Mouse (Mus musculus) small intestine, adult 2 months (tissue): ENCODE data around the gene Pcnp. TPM values are rescaled to one million over a fixed set of nuclear protein-coding genes. Genes with fewer than 3 reads are reported as not detected.
A peak's percentile ranks its signal among the peaks of the same experiment; 100 is the strongest.

Source experiments
- H3K27ac ChIP-seq: fragments of 200-500 bp; 2 replicates; pipeline ENCODE4 v1.5.1; 2012; ENCODE audit warnings: low read depth, low read length, control low read depth, inconsistent platforms; ENCODE audit not compliant: insufficient read depth
- H3K27me3 ChIP-seq: fragments of 200-500 bp; 2 replicates; pipeline ENCODE4 v1.6.1; 2012; ENCODE audit warnings: mild to moderate bottlenecking, moderate library complexity, low read length, inconsistent platforms; ENCODE audit not compliant: control insufficient read depth, insufficient read depth
- H3K36me3 ChIP-seq: fragments of 200-500 bp; 2 replicates; pipeline ENCODE4 v1.6.1; 2012; ENCODE audit warnings: mild to moderate bottlenecking, low read length, control low read depth, inconsistent platforms; ENCODE audit not compliant: control insufficient read depth, insufficient read depth
- H3K4me1 ChIP-seq: fragments of 200-500 bp; 2 replicates; pipeline ENCODE4 v1.6.1; 2012; ENCODE audit warnings: low read length, inconsistent platforms, mixed read lengths; ENCODE audit not compliant: control insufficient read depth, insufficient read depth, insufficient read length
- H3K4me3 ChIP-seq: fragments of 200-500 bp; 2 replicates; pipeline ENCODE4 v1.5.1; 2012; ENCODE audit warnings: low read depth, mild to moderate bottlenecking, control low read depth, inconsistent platforms, low read length, moderate library complexity
- CTCF ChIP-seq: fragments of 200-500 bp; IDR thresholded peaks from 2 replicates; pipeline ENCODE4 v1.5.1; 2012; ENCODE audit warnings: low read depth, mild to moderate bottlenecking, control low read depth, inconsistent platforms, low read length, moderate library complexity, mixed read lengths; ENCODE audit not compliant: insufficient replicate concordance, insufficient read length; ENCODE audit errors: extremely low read depth
- POLR2A ChIP-seq: fragments of 200-500 bp; IDR thresholded peaks from 2 replicates; pipeline ENCODE4 v1.6.1; 2012; ENCODE audit warnings: low read depth, mild to moderate bottlenecking, control low read depth, inconsistent platforms, low read length, moderate library complexity
- WGBS: fragments of 180-500 bp; shearing (Covaris S2); methylation state at CpG from one replicate; pipeline ENCODE4 v1.1.7; 2018; 5-methylcytosine and 5-hydroxymethylcytosine counted together
- polyA plus RNA-seq: library from polyadenylated mRNA; depleted of rRNA; stranded (reverse); fragments of >200 nt; gene quantifications from 2 replicates; pipeline ENCODE4 v1.2.3, GENCODE M21; 2012

The Pcnp gene
- polyA plus RNA-seq, 1 experiment = 2.9 TPM

GRCm38 (mm10) chr16:56006798-56007197 lies 22.7 kb downstream of the Pcnp start:
- WGBS = 94% methylated on average over 11 of the region's 11 CpGs
- Histone ChIP-seq H3K4me3 (no peak overlapping the region), H3K27me3 (no peaks in the 10 kb centered on the region), H3K36me3 (peaks cover 38% of the 10 kb centered on the region), H3K4me1 (no peaks in the 10 kb centered on the region), H3K27ac (no peak overlapping the region)
- TF ChIP-seq POLR2A = no peak
- no peak for TF ChIP-seq CTCF

- no peak overlapping the region for H3K27ac ChIP-seq
- 94% methylated on average over 2 of the region's 2 CpGs for WGBS
- no peaks in the 10 kb centered on the region for H3K4me1 ChIP-seq
- TF ChIP-seq CTCF (no peak), POLR2A (no peak)
- no peaks in the 10 kb centered on the region for H3K27me3 ChIP-seq
- no peak overlapping the region for H3K4me3 ChIP-seq
- peaks cover 42% of the 10 kb centered on the region for H3K36me3 ChIP-seq
Observed at GRCm38 (mm10) chr16:55994235-55994634, 35.3 kb downstream of the Pcnp start.

GRCm38 (mm10) chr16:55990311-55990710 lies 39.2 kb downstream of the Pcnp start:
- Histone ChIP-seq H3K4me3 (no peak overlapping the region), H3K27ac (no peak overlapping the region), H3K36me3 (peaks cover 36% of the 10 kb centered on the region), H3K27me3 (no peaks in the 10 kb centered on the region), H3K4me1 (no peaks in the 10 kb centered on the region)
- 84% methylated on average over 4 of the region's 4 CpGs for WGBS
- TF ChIP-seq CTCF (no peak), POLR2A (no peak)

GRCm38 (mm10) chr16:55986001-55986400 lies 43.5 kb downstream of the Pcnp start:
- WGBS = 94% methylated on average over 3 of the region's 3 CpGs
- TF ChIP-seq POLR2A (no peak), CTCF (no peak)
- Histone ChIP-seq H3K27me3 (no peaks in the 10 kb centered on the region), H3K27ac (no peak overlapping the region), H3K4me1 (no peaks in the 10 kb centered on the region), H3K4me3 (no peak overlapping the region), H3K36me3 (peaks cover 39% of the 10 kb centered on the region)

GRCm38 (mm10) chr16:55974903-55975285 lies 54.6 kb downstream of the Pcnp start:
- under 1% methylated on average over 14 of the region's 14 CpGs for WGBS
- Histone ChIP-seq H3K27me3 (no peaks in the 10 kb centered on the region), H3K27ac (peak overlapping the region; percentile 69), H3K36me3 (peaks cover 20% of the 10 kb centered on the region), H3K4me1 (peaks cover 2% of the 10 kb centered on the region; the same call in 1 of the 2 replicates), H3K4me3 (peak overlapping the region; percentile 99)
- no peak for TF ChIP-seq POLR2A
- no peak for TF ChIP-seq CTCF

GRCm38 (mm10) chr16:55974256-55974902 lies 55.2 kb downstream of the Pcnp start:
- Histone ChIP-seq H3K4me3 (peak overlapping the region; percentile 99), H3K36me3 (peaks cover 21% of the 10 kb centered on the region), H3K4me1 (peaks cover 2% of the 10 kb centered on the region; the same call in 1 of the 2 replicates), H3K27me3 (no peaks in the 10 kb centered on the region), H3K27ac (peak overlapping the region; percentile 86)
- no peak for TF ChIP-seq CTCF
- peak; percentile 44; the same call in 1 of the 2 replicates for TF ChIP-seq POLR2A
- under 1% methylated on average over 54 of the region's 55 CpGs for WGBS

- TF ChIP-seq POLR2A (peak; percentile 66), CTCF (no peak)
- Histone ChIP-seq H3K4me3 (peak within 1 kb of the TSS; percentile 99), H3K27ac (peak within 1 kb of the TSS; percentile 86), H3K27me3 (no peaks in the 10 kb centered on the region), H3K36me3 (peaks cover 25% of the 10 kb centered on the region), H3K4me1 (peaks cover 2% of the 10 kb centered on the region; the same call in 1 of the 2 replicates)
- WGBS = under 1% methylated on average over 85 of the region's 86 CpGs
Observed at GRCm38 (mm10) chr16:55973431-55974255, 55.9 kb downstream of the Pcnp start, which contains the start of gene Zbtb11. TSS of gene Zbtb11 (plus strand) at chr16:55973883.
